Mouse (Mus musculus) testis, postnatal 10 days (tissue): Measurements from ENCODE around the gene Icos.

Experiments
- DNase-seq: peaks from one replicate; pipeline ENCODE4 v3.0.0; 2021; ENCODE audit warnings: low spot score

Gene Icos

DNA sequence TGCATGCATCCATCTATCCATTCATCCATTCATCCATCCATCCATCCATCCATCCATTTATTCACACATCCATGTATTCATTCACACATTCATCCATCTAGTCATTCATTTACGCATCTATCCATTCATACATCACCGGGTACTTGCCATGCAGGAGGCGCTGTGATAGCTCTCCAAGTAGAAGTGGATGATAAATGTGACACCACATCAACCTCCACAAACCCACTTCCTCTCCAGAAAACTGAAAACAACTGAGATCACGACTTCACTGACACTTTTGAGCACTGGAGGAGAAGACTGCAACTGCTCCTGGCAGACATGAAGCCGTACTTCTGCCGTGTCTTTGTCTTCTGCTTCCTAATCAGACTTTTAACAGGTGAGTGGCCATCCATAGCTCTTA is at the start of gene Icos:
TSS of gene Icos (plus strand) at position 287 of the 400 bp plus-strand sequence.
- no peak for DNase-seq

GRCm38 (mm10) chr1:60929036-60929435 is 48.7 kb upstream of the Icos start:
- DNase-seq = no peak

DNA sequence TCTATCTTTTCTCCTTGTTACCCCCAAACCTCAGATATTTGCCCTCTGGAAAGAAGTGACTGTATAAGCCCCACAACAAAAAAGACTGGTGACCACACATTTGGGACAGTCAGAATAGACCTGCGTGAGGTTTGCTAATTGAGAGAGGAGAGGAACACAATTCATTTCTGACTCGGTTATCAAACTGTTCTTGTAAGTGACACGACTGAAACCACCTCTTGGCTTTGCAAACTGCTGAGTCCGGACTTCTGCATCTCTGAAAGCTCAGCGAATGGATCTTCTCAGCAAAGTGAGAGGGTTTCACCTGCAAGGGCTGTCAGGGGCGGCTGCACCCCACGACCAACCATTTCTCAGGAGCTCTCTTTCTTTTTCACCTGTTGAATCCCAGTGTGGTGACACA is 47.3 kb upstream of the Icos start:
- DNase-seq = no peak

DNA sequence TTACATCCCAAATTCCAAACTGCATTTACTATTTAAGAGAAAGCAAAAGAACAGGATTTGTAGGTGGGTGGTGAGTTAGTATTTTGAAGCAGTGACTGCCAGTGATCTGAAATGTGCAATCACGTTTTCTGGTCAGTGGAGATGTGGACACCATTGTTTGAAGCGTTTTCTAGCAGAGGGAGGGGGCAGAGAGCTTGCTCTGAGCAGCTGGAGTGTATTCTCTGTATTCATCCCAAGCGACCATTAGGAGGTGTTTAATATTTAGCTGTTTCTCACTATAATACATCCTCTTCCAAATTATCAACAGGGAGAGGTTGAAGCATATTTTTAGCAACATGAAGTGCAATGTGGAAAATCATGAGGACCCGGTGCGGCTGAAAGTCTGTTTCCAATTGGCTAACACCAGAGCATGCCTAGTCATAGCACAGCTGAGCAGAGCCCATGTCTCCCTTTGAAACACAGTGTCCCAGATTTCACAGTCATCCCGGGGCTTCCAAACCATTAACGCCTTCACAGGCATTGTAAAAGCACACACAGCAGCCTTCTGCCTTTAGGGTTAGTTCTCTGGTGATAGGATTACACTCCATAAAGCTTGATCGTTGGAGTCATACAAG is 41.7 kb upstream of the Icos start:
- DNase-seq = no peak

GRCm38 (mm10) chr1:60936963-60937711 is 40.6 kb upstream of the Icos start:
- DNase-seq = no peak

GRCm38 (mm10) chr1:60938256-60938655 is 39.5 kb upstream of the Icos start:
- no peak for DNase-seq

DNA sequence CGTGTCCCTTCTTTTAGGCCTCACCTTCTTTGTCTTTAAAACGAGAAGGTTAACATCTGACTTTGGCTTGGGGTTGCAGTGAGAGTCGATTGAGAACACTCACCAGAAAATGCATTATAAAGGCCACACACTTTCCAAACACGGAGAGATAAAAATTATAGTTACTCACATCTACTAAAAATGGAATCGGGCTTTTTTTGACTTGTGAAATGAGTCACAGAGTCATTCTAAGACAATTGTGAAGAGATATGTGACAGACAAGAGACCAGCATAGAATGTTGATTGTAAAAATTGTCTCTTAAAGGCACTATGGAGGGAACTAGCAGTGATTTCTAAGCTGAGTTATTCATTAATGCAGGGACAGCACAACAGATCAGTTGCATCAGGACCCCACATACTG is 38.8 kb upstream of the Icos start:
- no peak for DNase-seq

GRCm38 (mm10) chr1:60940023-60940422 is 37.7 kb upstream of the Icos start:
- DNase-seq = no peak

GRCm38 (mm10) chr1:60940620-60941019 is 37.1 kb upstream of the Icos start:
- DNase-seq = no peak

DNA sequence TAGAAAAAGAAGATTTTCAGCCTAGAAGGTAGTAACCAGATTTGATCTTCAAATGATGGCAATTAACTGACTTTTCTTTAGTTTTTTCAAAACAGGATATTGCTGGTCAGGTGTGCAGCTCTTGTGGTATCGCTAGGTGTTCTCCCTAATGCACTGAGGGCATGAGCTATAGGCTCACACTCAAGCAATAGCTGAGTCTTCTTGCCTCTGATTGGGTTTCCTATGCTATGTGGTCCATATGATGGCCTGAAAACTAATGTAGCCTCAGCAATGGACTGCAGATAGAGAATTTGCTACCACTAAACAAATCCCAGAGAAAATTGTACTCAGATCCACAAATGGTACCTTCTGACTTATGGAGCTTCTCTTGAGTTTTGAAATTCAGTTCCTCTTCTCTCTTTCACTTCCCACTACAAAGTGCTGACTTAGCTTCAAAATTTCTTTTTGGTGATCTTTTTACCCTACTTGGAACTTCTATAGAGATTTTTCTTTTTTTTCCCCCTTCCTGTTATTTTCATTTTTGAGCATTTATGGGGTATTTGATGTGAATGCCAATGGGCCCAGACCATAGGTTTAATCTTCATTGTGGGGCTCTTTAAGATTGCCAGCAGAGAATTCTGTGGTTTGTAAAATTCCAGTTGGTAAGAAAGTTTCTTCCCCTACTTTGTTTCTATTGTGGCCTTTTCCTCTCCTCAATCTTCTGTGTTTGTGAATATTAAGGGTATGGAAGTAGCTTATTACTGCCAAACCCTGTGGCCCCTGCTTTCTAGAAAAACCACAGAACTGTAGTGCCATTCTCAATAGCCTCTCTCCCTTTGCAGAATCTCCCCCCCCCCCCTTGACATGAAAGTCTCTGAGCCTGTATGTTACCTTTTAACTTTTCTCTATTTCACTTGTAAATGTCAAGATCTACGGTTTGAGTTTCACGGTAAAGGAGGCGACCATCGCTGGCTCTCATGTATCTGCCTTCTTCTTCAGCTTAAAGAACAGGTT is 36.4 kb upstream of the Icos start:
- DNase-seq = no peak

- no peak for DNase-seq
Observed at GRCm38 (mm10) chr1:60942921-60943320, 34.8 kb upstream of the Icos start.

DNA sequence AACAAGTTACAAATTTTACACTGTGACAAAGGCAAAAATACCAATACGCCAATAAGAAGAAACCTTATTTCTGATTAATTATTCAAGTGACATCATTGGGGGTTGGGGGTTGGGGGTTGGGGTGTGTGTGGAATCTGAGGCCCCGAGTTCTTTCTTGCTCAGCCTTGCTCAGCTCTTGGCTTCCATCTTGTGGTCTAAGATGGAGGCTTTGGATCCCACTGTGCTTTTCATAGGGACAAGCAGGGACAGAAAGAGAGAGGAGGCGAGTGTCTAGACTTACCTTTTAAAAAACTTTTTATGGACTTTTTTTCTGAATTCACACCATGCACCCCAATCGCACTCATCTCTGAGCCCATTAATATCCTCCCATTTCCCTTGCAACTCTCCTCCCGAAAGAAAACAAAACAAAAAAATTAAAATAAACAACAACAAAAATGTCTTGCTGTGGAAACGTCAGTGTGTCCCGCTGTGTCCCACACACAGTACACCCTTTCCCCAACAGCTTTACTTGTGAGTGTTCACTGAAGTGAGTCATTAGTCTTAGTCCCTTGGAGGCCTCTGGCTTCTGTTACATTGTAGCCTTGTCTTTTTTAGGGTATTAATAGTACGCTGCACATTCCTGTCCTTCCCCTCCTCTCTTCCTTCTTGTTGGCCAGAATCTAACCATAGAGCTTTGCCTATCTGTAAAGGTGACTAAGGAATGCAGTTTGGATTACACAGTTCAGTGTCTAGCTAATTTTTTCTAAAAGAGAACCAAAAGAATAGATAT is 31.9 kb upstream of the Icos start:
- no peak for DNase-seq

GRCm38 (mm10) chr1:60948112-60948511 is 29.6 kb upstream of the Icos start:
- DNase-seq = no peak

- no peak for DNase-seq
Observed at GRCm38 (mm10) chr1:60952958-60953357, 24.8 kb upstream of the Icos start.

DNA sequence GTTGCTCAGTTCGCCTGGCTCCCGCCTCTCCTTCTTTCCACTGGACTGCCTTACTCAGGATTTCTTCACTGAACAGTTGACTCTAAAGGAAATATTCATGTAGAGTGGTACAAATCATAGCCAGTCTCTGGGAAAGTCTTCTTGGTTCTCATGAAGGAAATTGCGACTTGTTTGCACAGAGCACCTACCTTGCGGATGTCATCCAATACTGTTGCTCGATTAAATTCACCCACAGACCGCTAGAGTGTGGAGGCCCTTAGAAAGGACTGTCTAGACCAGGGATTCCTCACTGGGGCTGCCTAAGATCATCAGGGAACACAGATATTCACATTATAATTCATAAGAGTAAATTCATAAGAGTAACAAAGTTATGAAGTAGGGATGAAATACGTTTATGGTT is 24.0 kb upstream of the Icos start:
- no peak for DNase-seq

- no peak for DNase-seq
Observed at GRCm38 (mm10) chr1:60954759-60955158, 23.0 kb upstream of the Icos start.

GRCm38 (mm10) chr1:60955186-60955585 is 22.5 kb upstream of the Icos start:
- DNase-seq = no peak

GRCm38 (mm10) chr1:60956196-60956595 is 21.5 kb upstream of the Icos start:
- no peak for DNase-seq

- no peak for DNase-seq
Observed at GRCm38 (mm10) chr1:60958287-60958686, 19.4 kb upstream of the Icos start.

GRCm38 (mm10) chr1:60959246-60959645 is 18.5 kb upstream of the Icos start:
- no peak for DNase-seq

- DNase-seq = no peak
Observed at GRCm38 (mm10) chr1:60960451-60960850, 17.3 kb upstream of the Icos start.

- DNase-seq = peak; percentile 78
Observed at GRCm38 (mm10) chr1:60961080-60961479, 16.6 kb upstream of the Icos start.
